Mouse (Mus musculus): Measurements from ENCODE around the gene Gclm. TPM values are rescaled to one million over a fixed set of nuclear protein-coding genes. Genes with fewer than 3 reads are reported as not detected.

The Gclm gene
- total RNA-seq (2023; ENCODE audit: inconsistent age): 13.7 to 21.6 TPM (median 16.4 TPM) in 4 replicates

DNA sequence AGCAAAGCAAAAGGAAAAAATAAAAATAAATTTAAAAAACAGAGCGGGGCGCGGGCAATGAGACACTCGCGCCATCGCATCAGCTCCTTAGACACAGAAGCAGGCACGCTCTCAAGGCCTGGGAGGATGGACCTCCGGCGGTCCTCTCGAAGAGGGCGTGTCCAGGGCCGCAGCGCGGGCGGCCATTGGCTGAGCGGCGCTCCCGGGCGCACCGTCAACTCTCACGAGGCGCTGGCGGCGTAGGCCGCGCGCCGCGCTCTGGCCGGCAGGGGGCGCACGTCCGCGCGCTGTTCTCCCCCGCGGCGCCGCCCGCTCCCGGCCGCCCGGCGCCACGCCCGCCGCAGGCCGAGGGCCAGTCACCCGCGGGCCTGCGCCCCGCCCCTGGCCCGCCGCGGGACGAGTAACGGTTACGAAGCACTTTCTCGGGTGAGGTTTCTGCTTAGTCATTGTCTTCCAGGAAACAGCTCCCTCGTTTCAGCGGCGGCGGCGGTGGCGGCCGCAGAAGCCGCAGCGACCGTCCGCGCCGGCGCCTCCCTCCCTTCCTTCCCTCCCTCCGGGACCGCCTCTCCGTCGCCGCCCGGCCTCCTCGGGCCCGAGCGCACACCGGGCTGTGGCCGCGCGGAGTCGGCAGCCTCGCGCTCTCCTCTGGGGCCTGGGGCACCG lies at the start of gene Gclm:
TSS of gene Gclm (plus strand) at position 343 of the 663 bp plus-strand sequence.

DNA sequence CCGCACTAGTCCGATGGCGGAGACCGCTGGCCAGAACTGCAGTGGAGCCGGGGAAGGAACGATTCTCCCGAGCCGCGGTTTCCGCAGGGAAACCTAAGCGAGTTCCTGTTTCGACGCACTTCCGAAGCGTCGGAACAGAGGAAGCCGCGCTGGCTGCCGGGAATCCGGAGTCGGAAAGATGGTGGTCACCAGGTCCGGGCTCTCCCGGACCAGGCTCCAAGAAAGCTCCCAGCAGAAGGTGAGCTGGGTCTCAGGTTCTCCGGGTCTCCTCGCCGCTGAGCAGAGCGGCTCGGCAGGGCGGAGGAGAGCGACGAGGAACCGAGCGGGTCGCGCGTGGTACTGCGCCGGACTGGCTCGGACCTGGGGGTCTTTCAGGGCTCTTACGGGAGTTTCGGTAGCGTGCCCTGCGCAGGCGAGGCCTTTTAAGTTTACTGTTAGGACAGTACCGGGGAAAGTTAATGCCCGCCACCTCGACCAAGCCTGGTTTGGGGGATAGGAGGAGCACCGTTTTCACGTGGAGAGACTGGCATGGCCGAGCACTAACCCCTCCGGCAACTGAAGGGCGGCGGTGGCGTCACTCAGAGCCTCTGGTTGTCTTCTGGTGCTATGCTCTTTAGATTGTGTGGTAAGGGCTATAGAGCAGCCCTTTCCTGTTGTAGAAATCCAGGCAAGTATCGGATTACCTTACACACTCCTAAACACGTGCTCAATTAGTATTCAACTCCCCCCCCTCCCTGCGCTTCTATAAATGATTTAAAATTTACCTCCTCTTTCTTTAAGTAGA lies 29.1 kb downstream of the Gclm start, which contains the start of gene Dnttip2:
TSS of gene Dnttip2 (plus strand) at position 148 of the 784 bp plus-strand sequence.

DNA sequence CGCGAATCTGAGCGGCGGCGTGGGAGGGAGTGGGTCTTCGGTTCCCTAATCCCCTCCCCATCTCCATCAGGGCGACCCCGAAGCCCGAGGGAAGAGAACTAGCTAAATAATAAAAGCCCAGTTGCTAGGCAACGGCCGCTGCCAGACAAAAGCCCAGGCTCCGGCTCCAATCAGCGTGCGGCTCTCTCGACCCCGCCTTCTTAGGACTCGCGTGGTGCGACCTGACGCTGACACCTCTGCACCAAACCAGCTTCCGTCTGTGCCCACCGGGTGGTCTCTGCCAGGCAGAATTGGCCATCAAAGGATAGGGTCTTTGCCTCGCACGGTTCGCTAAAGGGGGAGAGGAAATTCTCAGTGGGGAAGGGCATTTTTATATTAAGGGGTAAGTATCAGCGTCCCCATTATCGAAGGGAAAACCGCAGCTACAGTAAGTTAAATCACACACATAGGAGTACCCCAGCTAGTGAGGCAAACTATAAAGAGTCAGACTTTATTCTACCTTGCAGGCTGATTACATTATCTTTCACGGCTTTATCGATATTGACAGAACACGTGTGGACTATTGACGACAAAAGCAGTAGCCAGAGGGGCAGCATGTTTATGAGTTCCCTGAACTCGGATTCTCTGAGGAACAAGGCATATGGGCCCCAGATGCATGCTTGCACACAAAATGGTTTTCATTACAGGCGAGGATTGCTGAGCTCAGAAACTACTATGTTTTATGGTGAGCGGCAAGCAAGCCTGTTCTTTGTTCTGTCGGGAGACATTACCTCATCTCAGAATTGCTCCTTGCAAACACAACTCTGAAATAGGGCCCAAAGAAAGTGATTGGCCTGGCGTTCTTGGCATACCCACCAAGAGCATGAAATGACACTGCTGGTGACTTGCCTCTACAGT lies 48.8 kb downstream of the Gclm start, which contains the start of gene Bcar3:
TSS of gene Bcar3 (plus strand) at position 183 of the 897 bp plus-strand sequence.

Other genes with a start within 250 kb of the Gclm start
- not detected in 4 replicates for gene Abca4, start 201.1 kb upstream of the Gclm start, total RNA-seq (2023; ENCODE audit: inconsistent age)
- 98.1 to 118 TPM (median 110 TPM) in 4 replicates for gene Dnttip2, start 28.8 kb downstream of the Gclm start, total RNA-seq (2023; ENCODE audit: inconsistent age)
- gene Bcar3, start 48.6 kb downstream of the Gclm start, total RNA-seq (2023; ENCODE audit: inconsistent age): 245 to 258 TPM (median 247 TPM) in 4 replicates